In genomic region chr15:88651019-88651418, GRCm38 (mm10) we compare ENCODE assay signal across 9 mouse cellular contexts. TPM values are rescaled to one million over a fixed set of nuclear protein-coding genes. Genes with fewer than 3 reads are reported as not detected.
DNase-seq lines count a peak whose midpoint lies in the region; ATAC-seq and TF ChIP-seq lines count a peak whose summit lies in the region.
"Had no signal": no experiment of that assay in that cellular context is flagged by ENCODE, and none has a peak within 500 bp of the region (broad histone marks: within the 10 kb centered on the region; RNA-seq: fewer than 3 reads in every experiment).

No protein-coding gene starts in this region.

- no peaks in the 10 kb centered on the region for H3K9me3 ChIP-seq in embryonic facial prominence, embryonic 11.5 days (replicated peaks; ENCODE audit: control insufficient read depth, low read length)
- H3K9me3 ChIP-seq in midbrain, embryonic 11.5 days (ENCODE audit: control insufficient read depth, low read length): no peaks in the 10 kb centered on the region

- H3K4me1 ChIP-seq in bone marrow, adult 2 months (ENCODE audit: control insufficient read depth, insufficient read depth, low read length): no peaks in the 10 kb centered on the region
- no peaks in the 10 kb centered on the region for H3K4me1 ChIP-seq in embryonic facial prominence, embryonic 11.5 days (ENCODE audit: control insufficient read depth, insufficient read depth, low read length)
- no peaks in the 10 kb centered on the region for H3K4me1 ChIP-seq in midbrain, embryonic 11.5 days (ENCODE audit: control insufficient read depth, insufficient read depth, low read length)

- peak; percentile 74 for TF ChIP-seq CTCF in bone marrow, adult 2 months (IDR thresholded peaks at IDR 0.05; ENCODE audit: control insufficient read depth, insufficient read depth, low read length)

- intact Hi-C loops in heart, postnatal 25 days (cut with DNase I): loop anchor here (10.0 kb wide), 1 partner anchor 1026 kb away; no protein-coding TSS in a partner anchor

- no peaks in the 10 kb centered on the region for H3K36me3 ChIP-seq in embryonic facial prominence, embryonic 11.5 days (replicated peaks; ENCODE audit: control insufficient read depth, insufficient read depth, low read depth, low read length)
- no peaks in the 10 kb centered on the region for H3K36me3 ChIP-seq in midbrain, embryonic 11.5 days (ENCODE audit: control insufficient read depth, insufficient read depth, low read length)

- H3K27ac ChIP-seq in bone marrow, adult 2 months (ENCODE audit: control insufficient read depth, insufficient read depth, low read depth, low read length, poor library complexity): no peak overlapping the region
- H3K27ac ChIP-seq in embryonic facial prominence, embryonic 11.5 days (replicated peaks; ENCODE audit: low read depth, low read length): no peak overlapping the region
- no peak overlapping the region for H3K27ac ChIP-seq in midbrain, embryonic 11.5 days (ENCODE audit: low read depth, low read length)
- H3K27ac ChIP-seq: macrophage had no signal

- no peak for TF ChIP-seq POLR2A in bone marrow, adult 2 months (IDR thresholded peaks at IDR 0.05; ENCODE audit: borderline replicate concordance, control insufficient read depth, low read depth, low read length)

- 22% methylated on average over 13 of the region's 13 CpGs for WGBS in bone marrow, adult 2 months
- WGBS in embryonic facial prominence, embryonic 11.5 days: 25% methylated on average over 13 of the region's 13 CpGs
- WGBS in midbrain, embryonic 11.5 days: 25% methylated on average over 13 of the region's 13 CpGs

- H3K9ac ChIP-seq in embryonic facial prominence, embryonic 11.5 days (replicated peaks; ENCODE audit: low read length): no peak overlapping the region
- H3K9ac ChIP-seq in midbrain, embryonic 11.5 days (ENCODE audit: low read length): no peak overlapping the region

- DNase-seq in heart, adult 11 months: peak; percentile 91
- DNase-seq in heart, postnatal 25 days (ENCODE audit: low spot score): no peak
- peak; percentile 79 for DNase-seq in embryonic facial prominence, embryonic 11.5 days (ENCODE audit: low spot score)
- DNase-seq in left cerebral cortex, adult 18-20 months (ENCODE audit: low spot score in 2 of 2): peak; percentile 76 to 86
- peak; percentile 98 for DNase-seq in midbrain, embryonic 11.5 days (ENCODE audit: low spot score, missing footprints)
- peak; percentile 4 to 11 for DNase-seq in spleen, postnatal 36 days (ENCODE audit: low spot score in 2 of 2)

- H3K4me3 ChIP-seq in bone marrow, adult 2 months (replicated peaks; ENCODE audit: control insufficient read depth, low read depth, low read length): no peak overlapping the region
- H3K4me3 ChIP-seq in embryonic facial prominence, embryonic 11.5 days (ENCODE audit: low read depth, low read length): no peak overlapping the region
- no peak overlapping the region for H3K4me3 ChIP-seq in midbrain, embryonic 11.5 days (ENCODE audit: low read depth, low read length)

- H3K4me2 ChIP-seq in embryonic facial prominence, embryonic 11.5 days (ENCODE audit: low read depth, low read length): no peak overlapping the region
- H3K4me2 ChIP-seq in midbrain, embryonic 11.5 days: no peak overlapping the region

- no peak for ATAC-seq in embryonic facial prominence, embryonic 11.5 days (replicated peaks; ENCODE audit: insufficient number of reproducible peaks, low FRiP score, low TSS enrichment, low read depth)
- peak; percentile 46 to 74; a peak in 3 of 4 replicates for ATAC-seq in hematopoietic stem cell, adult 5-6 weeks (replicated peaks in 1 of 2; ENCODE audit: insufficient read depth in 1 of 2, low FRiP score in 2 of 2, low TSS enrichment in 1 of 2, low read depth in 1 of 2, poor library complexity in 2 of 2, severe bottlenecking in 2 of 2)
- ATAC-seq in midbrain, embryonic 11.5 days (ENCODE audit: low FRiP score): peak; percentile 48; the same call in 1 of the 2 replicates

- no peaks in the 10 kb centered on the region for H3K27me3 ChIP-seq in embryonic facial prominence, embryonic 11.5 days (ENCODE audit: control insufficient read depth, insufficient read depth, low read length)
- no peaks in the 10 kb centered on the region for H3K27me3 ChIP-seq in midbrain, embryonic 11.5 days (ENCODE audit: control insufficient read depth, insufficient read depth, low read length)

RNA-seq across cellular contexts. Expression of gene Zdhhc25, which starts 50.9 kb away (rescaled TPM):
- total RNA-seq in heart, postnatal 25 days (2021): not detected
- polyA plus RNA-seq in bone marrow, adult 2 months (2011; ENCODE audit: insufficient read depth, insufficient read length, low replicate concordance, missing spikeins): not detected in 2 replicates
- not detected in 2 replicates for polyA plus RNA-seq in embryonic facial prominence, embryonic 11.5 days (2014; fragmentation: Nextera tagmentation; extraction: Ambion mirVana)
- not detected in 2 replicates for total RNA-seq in hematopoietic stem cell, adult 5-6 weeks (2017)
- total RNA-seq in left cerebral cortex, adult 18-20 months (2021): not detected
- not detected in 2 replicates for polyA plus RNA-seq in midbrain, embryonic 11.5 days (2014; fragmentation: Nextera tagmentation; extraction: Ambion mirVana)
- polyA plus RNA-seq: macrophage had no signal
